Mouse (Mus musculus) left cerebral cortex, adult 8-10 months (tissue): ENCODE measurements around the gene Slc38a5. TPM values are rescaled to one million over a fixed set of nuclear protein-coding genes. Genes with fewer than 3 reads are reported as not detected.
A peak's percentile ranks its signal among the peaks of the same experiment; 100 is the strongest.

Experiments
- DNase-seq, 2 experiments: peaks; one replicate each; pipeline ENCODE4 v3.0.0; 2022; ENCODE audit warnings: low spot score in 2 of 2
- total RNA-seq, 4 experiments: library from RNA; stranded (reverse); gene quantifications; 2 replicates each; pipeline ENCODE4 v1.2.4; 2022

Slc38a5 gene
- total RNA-seq = 1 to 10 TPM; 3.0 to 4.2 (median 3.7) TPM

GRCm38 (mm10) chrX:8271083-8271820 lies at the start of gene Slc38a5:
Gene Slc38a5, plus strand, starts transcription at chrX:8271133.
- DNase-seq = no peak

GRCm38 (mm10) chrX:8222296-8222677 lies 48.6 kb upstream of the Slc38a5 start:
- DNase-seq = peak in 1 of 2 experiments; percentile 72

GRCm38 (mm10) chrX:8222678-8223421 lies 48.1 kb upstream of the Slc38a5 start:
- DNase-seq = peak in 1 of 2 experiments; percentile 29

- DNase-seq = no peak
Observed at GRCm38 (mm10) chrX:8223473-8223872, 47.5 kb upstream of the Slc38a5 start.

- no peak for DNase-seq
Observed at GRCm38 (mm10) chrX:8230272-8230671, 40.7 kb upstream of the Slc38a5 start.

- DNase-seq = no peak
Observed at GRCm38 (mm10) chrX:8233602-8234001, 37.3 kb upstream of the Slc38a5 start.

- DNase-seq = no peak
Observed at GRCm38 (mm10) chrX:8236704-8237103, 34.2 kb upstream of the Slc38a5 start.

GRCm38 (mm10) chrX:8238804-8239395 lies 32.0 kb upstream of the Slc38a5 start:
- no peak for DNase-seq

GRCm38 (mm10) chrX:8247680-8248079 lies 23.3 kb upstream of the Slc38a5 start:
- no peak for DNase-seq

GRCm38 (mm10) chrX:8248542-8249120 lies 22.3 kb upstream of the Slc38a5 start:
- no peak for DNase-seq

- DNase-seq = no peak
Observed at GRCm38 (mm10) chrX:8251789-8252333, 19.1 kb upstream of the Slc38a5 start.

- peak; percentile 74 to 82 for DNase-seq
Observed at GRCm38 (mm10) chrX:8252334-8253285, 18.3 kb upstream of the Slc38a5 start, which contains the start of gene Ftsj1. Gene Ftsj1, minus strand, starts transcription at chrX:8252406.

- DNase-seq = no peak
Observed at GRCm38 (mm10) chrX:8253711-8254110, 17.2 kb upstream of the Slc38a5 start.

GRCm38 (mm10) chrX:8255807-8256206 lies 15.1 kb upstream of the Slc38a5 start:
- no peak for DNase-seq

- no peak for DNase-seq
Observed at GRCm38 (mm10) chrX:8259478-8259877, 11.5 kb upstream of the Slc38a5 start.

- DNase-seq = no peak
Observed at GRCm38 (mm10) chrX:8263156-8263804, 7.7 kb upstream of the Slc38a5 start.

- no peak for DNase-seq
Observed at GRCm38 (mm10) chrX:8264222-8264621, 6.7 kb upstream of the Slc38a5 start.

- no peak for DNase-seq
Observed at GRCm38 (mm10) chrX:8272000-8272399, 1.1 kb downstream of the Slc38a5 start.

- DNase-seq = no peak
Observed at GRCm38 (mm10) chrX:8274056-8274455, 3.1 kb downstream of the Slc38a5 start.

- DNase-seq = no peak
Observed at GRCm38 (mm10) chrX:8288621-8289020, 17.7 kb downstream of the Slc38a5 start.
